Mouse (Mus musculus) bone marrow, adult 2 months (tissue): ENCODE results near the gene Sept1. TPM values are rescaled to one million over a fixed set of nuclear protein-coding genes. Genes with fewer than 3 reads are reported as not detected.

ENCODE experiments used
- H3K27ac ChIP-seq: fragments of 200-500 bp; 2 replicates; pipeline ENCODE4 v1.5.1; 2012; ENCODE audit warnings: low read depth, mild to moderate bottlenecking, control low read depth, inconsistent platforms, low read length; ENCODE audit not compliant: control insufficient read depth, poor library complexity, insufficient read depth
- H3K4me1 ChIP-seq: fragments of 200-500 bp; 2 replicates; pipeline ENCODE4 v1.6.1; 2011; ENCODE audit warnings: low read length; ENCODE audit not compliant: control insufficient read depth, insufficient read depth
- H3K4me3 ChIP-seq: fragments of 200-500 bp; replicated peaks from 2 replicates; pipeline ENCODE3; 2011; ENCODE audit warnings: mild to moderate bottlenecking, low read depth, low read length, control low read depth; ENCODE audit not compliant: control insufficient read depth
- CTCF ChIP-seq: fragments of 200-500 bp; IDR thresholded peaks from 2 replicates; pipeline ENCODE4 v1.5.1; 2011; ENCODE audit warnings: low read length, control low read depth; ENCODE audit not compliant: control insufficient read depth, insufficient read depth
- POLR2A ChIP-seq: fragments of 200-500 bp; IDR thresholded peaks from 2 replicates; pipeline ENCODE4 v1.6.1; 2011; ENCODE audit warnings: low read depth, mild to moderate bottlenecking, control low read depth, low read length, borderline replicate concordance; ENCODE audit not compliant: control insufficient read depth
- WGBS: fragments of 180-500 bp; shearing (Covaris S2); methylation state at CpG from one replicate; pipeline ENCODE4 v1.1.7; 2018; 5-methylcytosine and 5-hydroxymethylcytosine counted together
- polyA plus RNA-seq: library from polyadenylated mRNA; stranded (reverse); fragments of >200 nt; gene quantifications from 2 replicates; pipeline ENCODE4 v1.2.4, GENCODE M21; 2011; ENCODE audit warnings: low replicate concordance; ENCODE audit not compliant: missing spikeins, insufficient read depth, insufficient read length

Gene Sept1
- polyA plus RNA-seq, 1 experiment, result 153 TPM

GRCm38 (mm10) chr7:127273118-127273923 lies 40.4 kb upstream of the Sept1 start:
- WGBS, result 7% methylated on average over 50 of the region's 50 CpGs
- peak overlapping the region; percentile 92 for H3K27ac ChIP-seq
- TF ChIP-seq POLR2A (no peak), CTCF (no peak)
- peak overlapping the region; percentile 92 for H3K4me3 ChIP-seq
- H3K4me1 ChIP-seq, result peaks cover 4% of the 10 kb centered on the region

DNA sequence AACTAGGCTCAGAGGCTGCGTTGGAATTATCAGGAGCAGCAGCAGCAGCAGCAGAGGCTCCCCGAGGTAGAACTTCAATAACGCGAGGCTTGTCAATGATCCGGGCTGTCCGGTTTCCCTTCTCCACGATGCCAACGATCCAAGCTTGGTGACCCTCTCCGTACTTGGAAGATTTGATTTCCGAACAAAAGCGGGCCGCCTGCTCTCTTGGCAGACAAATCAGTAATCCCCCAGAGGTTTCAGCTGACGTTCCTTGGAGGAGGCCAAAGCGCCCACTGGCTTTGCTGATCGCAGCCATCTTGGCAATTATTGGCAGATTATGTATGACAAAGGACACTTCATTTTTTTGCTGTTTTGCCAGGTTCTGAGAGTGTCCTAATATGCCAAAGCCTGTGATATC lies 39.6 kb upstream of the Sept1 start:
- WGBS, result 90% methylated on average over 15 of the region's 15 CpGs
- Histone ChIP-seq H3K4me3 (peak overlapping the region; percentile 92), H3K4me1 (peaks cover 4% of the 10 kb centered on the region), H3K27ac (no peak overlapping the region)
- TF ChIP-seq CTCF (no peak), POLR2A (no peak)

DNA sequence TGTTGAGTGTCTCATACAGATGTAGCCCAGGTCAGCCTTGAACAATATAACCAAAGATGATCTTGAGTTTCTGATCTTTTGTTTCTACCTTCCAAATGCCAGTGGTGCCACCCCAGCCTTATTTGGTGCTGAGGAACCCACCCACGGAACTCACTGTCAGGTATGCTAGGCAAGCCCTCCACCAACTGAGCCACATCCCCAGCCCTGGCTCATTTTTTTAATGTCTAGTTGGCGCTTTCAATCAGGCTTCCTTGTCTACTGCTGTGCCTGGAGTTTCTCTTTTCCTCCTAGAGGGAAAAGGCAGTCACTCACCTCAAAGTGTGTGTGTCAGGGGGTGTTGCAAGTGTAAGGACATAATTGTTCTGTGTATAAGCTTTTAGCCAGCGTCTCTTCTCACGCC lies 38.2 kb upstream of the Sept1 start:
- 86% methylated on average over 4 of the region's 4 CpGs for WGBS
- peaks cover 4% of the 10 kb centered on the region for H3K4me1 ChIP-seq
- no peak for TF ChIP-seq CTCF
- no peak for TF ChIP-seq POLR2A
- no peak overlapping the region for H3K4me3 ChIP-seq
- H3K27ac ChIP-seq, result peak overlapping the region; percentile 64; the same call in 1 of the 2 replicates

DNA sequence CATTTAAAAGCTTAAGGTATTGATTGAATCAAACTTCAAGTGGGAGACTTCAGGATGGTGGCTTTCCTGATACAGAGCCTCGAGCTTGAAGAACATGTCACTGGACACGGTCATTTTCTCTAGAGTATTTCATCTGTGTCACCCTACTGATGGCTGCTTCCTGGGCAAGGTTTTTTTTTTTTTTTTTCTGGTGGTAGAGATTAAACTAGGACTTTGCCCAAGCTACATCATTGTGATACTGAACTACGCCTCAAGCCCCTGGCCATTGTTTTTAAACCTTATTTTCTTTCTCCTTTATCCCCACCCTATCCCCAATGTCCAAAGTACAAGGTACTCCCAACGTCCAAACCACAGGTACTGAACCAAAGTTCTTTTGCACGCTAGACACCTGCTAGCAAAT lies 37.7 kb upstream of the Sept1 start:
- Histone ChIP-seq H3K4me3 (no peak overlapping the region), H3K4me1 (peaks cover 4% of the 10 kb centered on the region), H3K27ac (peak overlapping the region; percentile 68; the same call in 1 of the 2 replicates)
- TF ChIP-seq CTCF, result no peak
- TF ChIP-seq POLR2A, result no peak
- whole genome bisulfite sequencing, result 51% methylated on average over 5 of the region's 5 CpGs

DNA sequence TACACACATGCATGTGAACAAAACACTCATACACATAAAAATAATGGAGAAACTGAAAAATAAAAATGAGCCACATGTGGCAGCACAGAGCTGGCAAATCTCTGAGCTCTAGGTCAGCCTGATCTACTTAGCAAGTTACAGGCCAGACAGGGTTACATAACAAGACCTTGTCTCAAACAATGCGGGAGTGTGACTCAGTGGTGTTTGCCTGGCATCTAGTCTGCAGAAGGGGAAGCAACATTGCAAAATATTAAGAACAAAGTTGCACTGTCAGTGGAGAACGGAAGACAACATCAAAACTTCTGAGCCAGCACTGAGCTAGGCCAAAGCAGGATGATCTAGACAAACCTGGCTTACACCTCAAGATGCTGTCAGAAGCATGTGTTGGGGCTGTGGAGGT lies 37.3 kb upstream of the Sept1 start:
- Histone ChIP-seq H3K27ac (peak overlapping the region; percentile 68; the same call in 1 of the 2 replicates), H3K4me3 (no peak overlapping the region), H3K4me1 (peaks cover 4% of the 10 kb centered on the region)
- TF ChIP-seq CTCF (no peak), POLR2A (no peak)
- 23% methylated on average over 2 of the region's 2 CpGs for WGBS

DNA sequence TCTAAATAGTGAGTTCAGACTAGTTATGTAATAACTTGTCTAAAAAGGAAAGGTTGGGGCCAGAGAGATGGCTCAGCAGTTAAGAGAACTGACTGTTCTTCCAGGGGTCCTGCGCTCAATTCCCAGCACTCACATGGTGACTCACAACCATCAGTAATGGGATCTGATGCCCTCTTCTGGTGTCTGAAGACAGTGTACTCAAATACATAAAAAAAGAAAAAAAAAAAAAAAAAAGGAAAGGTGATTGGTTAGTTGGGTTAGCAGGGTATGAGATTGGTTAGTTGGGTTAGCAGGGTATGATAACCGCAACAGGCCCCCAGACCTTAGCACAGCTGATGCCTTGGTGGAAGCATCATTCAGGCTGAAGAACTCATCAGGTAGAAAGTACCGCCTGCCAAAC lies 30.6 kb upstream of the Sept1 start:
- WGBS, result 94% methylated on average over 3 of the region's 3 CpGs
- H3K4me3 ChIP-seq, result no peak overlapping the region
- TF ChIP-seq CTCF (no peak), POLR2A (no peak)
- no peaks in the 10 kb centered on the region; the same call in 1 of the 2 replicates for H3K4me1 ChIP-seq
- no peak overlapping the region for H3K27ac ChIP-seq

GRCm38 (mm10) chr7:127262218-127262961 lies 29.5 kb upstream of the Sept1 start:
- Histone ChIP-seq H3K4me3 (no peak overlapping the region), H3K4me1 (peaks cover 3% of the 10 kb centered on the region), H3K27ac (no peak overlapping the region)
- TF ChIP-seq POLR2A (no peak), CTCF (no peak)
- WGBS, result 68% methylated on average over 10 of the region's 10 CpGs
